Mouse (Mus musculus) ZHBTc4 (cell line): ENCODE results near the gene Pfdn4.
"Not testable (repeated sequence)": the region's sequence is repeated elsewhere in the genome, so short reads cannot be mapped to it uniquely, and the experiment has no call there.

ENCODE experiments used
- DNase-seq: peaks from one replicate; pipeline ENCODE4 v3.0.0-alpha.2; 2011; ENCODE audit warnings: low read depth, low spot score

The Pfdn4 gene

GRCm38 (mm10) chr2:170496154-170496930 lies at the start of gene Pfdn4:
Gene Pfdn4, plus strand, starts transcription at chr2:170496428.
- peak; percentile 47 for DNase-seq

- DNase-seq = no peak
These were observed 49.3 kb upstream of the Pfdn4 start for GRCm38 (mm10) chr2:170446843-170447383.

GRCm38 (mm10) chr2:170447651-170448050 lies 48.6 kb upstream of the Pfdn4 start:
- no peak for DNase-seq

- peak; percentile 87 for DNase-seq
These were observed 45.3 kb upstream of the Pfdn4 start for GRCm38 (mm10) chr2:170450933-170451332.

GRCm38 (mm10) chr2:170453809-170454208 lies 42.4 kb upstream of the Pfdn4 start:
- DNase-seq = not testable (repeated sequence)

GRCm38 (mm10) chr2:170459183-170459582 lies 37.0 kb upstream of the Pfdn4 start:
- no peak for DNase-seq

- DNase-seq = peak; percentile 48
These were observed 36.4 kb upstream of the Pfdn4 start for GRCm38 (mm10) chr2:170459805-170460204.

- DNase-seq = no peak
These were observed 34.6 kb upstream of the Pfdn4 start for GRCm38 (mm10) chr2:170461652-170462051.

GRCm38 (mm10) chr2:170464817-170465216 lies 31.4 kb upstream of the Pfdn4 start:
- no peak for DNase-seq

- peak; percentile 84 for DNase-seq
These were observed 28.2 kb upstream of the Pfdn4 start for GRCm38 (mm10) chr2:170468009-170468408.

- DNase-seq = peak; percentile 80
These were observed 26.5 kb upstream of the Pfdn4 start for GRCm38 (mm10) chr2:170469616-170470308.

GRCm38 (mm10) chr2:170470591-170470990 lies 25.6 kb upstream of the Pfdn4 start:
- DNase-seq = no peak

GRCm38 (mm10) chr2:170474125-170474524 lies 22.1 kb upstream of the Pfdn4 start:
- DNase-seq = no peak

- no peak for DNase-seq
These were observed 21.1 kb upstream of the Pfdn4 start for GRCm38 (mm10) chr2:170475164-170475563.

- DNase-seq = peak; percentile 77
These were observed 20.0 kb upstream of the Pfdn4 start for GRCm38 (mm10) chr2:170476215-170476614.

GRCm38 (mm10) chr2:170476643-170477042 lies 19.6 kb upstream of the Pfdn4 start:
- no peak for DNase-seq

- peak; percentile 78 for DNase-seq
These were observed 14.1 kb upstream of the Pfdn4 start for GRCm38 (mm10) chr2:170482019-170482540.

GRCm38 (mm10) chr2:170483914-170484313 lies 12.3 kb upstream of the Pfdn4 start:
- peak; percentile 71 for DNase-seq

- no peak for DNase-seq
These were observed 9.0 kb upstream of the Pfdn4 start for GRCm38 (mm10) chr2:170487202-170487601.

- peak; percentile 71 for DNase-seq
These were observed 8.2 kb upstream of the Pfdn4 start for GRCm38 (mm10) chr2:170487890-170488502.

- peak; percentile 44 for DNase-seq
These were observed 1.2 kb upstream of the Pfdn4 start for GRCm38 (mm10) chr2:170494784-170495710.
